Mouse (Mus musculus) liver, embryonic 12.5 days (tissue): ENCODE data around the gene Gm12789. TPM values are rescaled to one million over a fixed set of nuclear protein-coding genes. Genes with fewer than 3 reads are reported as not detected.
"Not testable (repeated sequence)": the region's sequence is repeated elsewhere in the genome, so short reads cannot be mapped to it uniquely, and the experiment has no call there.

Experiments used
- ATAC-seq: fragments of 200-750 bp; cut with Nextera tagmentation; 2 replicates; pipeline ENCODE4 v1.8.0; 2017; ENCODE audit warnings: moderate number of reproducible peaks, mild to moderate bottlenecking, moderate library complexity
- H3K27ac ChIP-seq: fragments of 300-500 bp; sonication (generic); 2 replicates; pipeline ENCODE4 v1.5.1; 2016; ENCODE audit warnings: mild to moderate bottlenecking
- H3K27me3 ChIP-seq: fragments of 300-500 bp; sonication (generic); replicated peaks from 2 replicates; pipeline ENCODE4 v1.6.1; 2016; ENCODE audit warnings: mild to moderate bottlenecking, moderate library complexity
- H3K36me3 ChIP-seq: fragments of 300-500 bp; sonication (generic); 2 replicates; pipeline ENCODE4 v1.6.1; 2016; ENCODE audit warnings: mild to moderate bottlenecking, moderate library complexity
- H3K4me1 ChIP-seq: fragments of 300-500 bp; sonication (generic); 2 replicates; pipeline ENCODE4 v1.6.1; 2016
- H3K4me2 ChIP-seq: fragments of 300-500 bp; sonication (generic); 2 replicates; pipeline ENCODE4 v1.6.1; 2016; ENCODE audit warnings: mild to moderate bottlenecking, moderate library complexity
- H3K4me3 ChIP-seq: fragments of 300-500 bp; sonication (generic); 2 replicates; pipeline ENCODE4 v1.5.1; 2016; ENCODE audit warnings: mild to moderate bottlenecking, moderate library complexity
- H3K9ac ChIP-seq: fragments of 300-500 bp; sonication (generic); 2 replicates; pipeline ENCODE4 v1.6.1; 2016; ENCODE audit warnings: mild to moderate bottlenecking, moderate library complexity
- H3K9me3 ChIP-seq: fragments of 300-500 bp; sonication (generic); replicated peaks from 2 replicates; pipeline ENCODE4 v1.6.1; 2016; ENCODE audit warnings: mild to moderate bottlenecking, moderate library complexity
- WGBS: fragments of 180-500 bp; shearing (Covaris S2); methylation state at CpG from one replicate; pipeline ENCODE4 v1.1.7; 2016; ENCODE audit not compliant: insufficient replicate concordance; 5-methylcytosine and 5-hydroxymethylcytosine counted together
- polyA plus RNA-seq: library from polyadenylated mRNA; unstranded; fragments of >200 nt; fragmentation: Nextera tagmentation; extraction: Ambion mirVana; gene quantifications from 2 replicates; pipeline ENCODE4 v1.2.1, GENCODE M21; 2016

The Gm12789 gene
- not detected in 2 replicates for polyA plus RNA-seq

GRCm38 (mm10) chr4:101986326-101986725 lies at the start of gene Gm12789:
TSS of gene Gm12789 (plus strand) at chr4:101986626.
- H3K36me3 ChIP-seq, H3K4me3 ChIP-seq, H3K9ac ChIP-seq, H3K27ac ChIP-seq, H3K9me3 ChIP-seq, H3K4me1 ChIP-seq, H3K4me2 ChIP-seq, H3K27me3 ChIP-seq, ATAC-seq: not testable (repeated sequence)
- WGBS, result 51% methylated on average over 2 of the region's 2 CpGs

- not testable (repeated sequence) for H3K27me3 ChIP-seq, H3K4me3 ChIP-seq, ATAC-seq, H3K9me3 ChIP-seq, H3K9ac ChIP-seq, H3K4me1 ChIP-seq, H3K27ac ChIP-seq, H3K4me2 ChIP-seq, H3K36me3 ChIP-seq
- WGBS, result 48% methylated on average over 2 of the region's 2 CpGs
These were observed 46.3 kb upstream of the Gm12789 start, which contains the start of gene Gm12794 for GRCm38 (mm10) chr4:101940107-101940506. TSS of gene Gm12794 (plus strand) at chr4:101940407.

GRCm38 (mm10) chr4:101980949-101981348 lies 5.5 kb upstream of the Gm12789 start, which contains the start of gene Gm12790:
TSS of gene Gm12790 (minus strand) at chr4:101981049.
- not testable (repeated sequence) for ATAC-seq, H3K4me2 ChIP-seq, H3K4me1 ChIP-seq, H3K9ac ChIP-seq, H3K36me3 ChIP-seq, H3K9me3 ChIP-seq, H3K27me3 ChIP-seq, H3K4me3 ChIP-seq, H3K27ac ChIP-seq
- 73% methylated on average over 1 of the region's 5 CpGs for WGBS

GRCm38 (mm10) chr4:101985678-101986077 lies 748 bp upstream of the Gm12789 start:
- Histone ChIP-seq H3K9me3 (no peaks in the 10 kb centered on the region), H3K9ac (no peak overlapping the region), H3K4me2 (no peak overlapping the region), H3K27me3 (no peaks in the 10 kb centered on the region), H3K4me3 (no peak overlapping the region), H3K4me1 (no peaks in the 10 kb centered on the region), H3K36me3 (no peaks in the 10 kb centered on the region), H3K27ac (no peak overlapping the region)
- no peak for ATAC-seq
- WGBS, result 67% methylated on average over 5 of the region's 5 CpGs

GRCm38 (mm10) chr4:101997426-101997825 lies 11.0 kb downstream of the Gm12789 start:
- Histone ChIP-seq H3K36me3 (no peaks in the 10 kb centered on the region), H3K4me3 (no peak overlapping the region), H3K9ac (no peak overlapping the region), H3K9me3 (0 out of 2 replicates have a peak, but pooled peaks cover 3% of the 10 kb centered on the region), H3K4me2 (no peak overlapping the region), H3K27ac (no peak overlapping the region), H3K27me3 (no peaks in the 10 kb centered on the region), H3K4me1 (no peaks in the 10 kb centered on the region)
- no peak for ATAC-seq
- 72% methylated on average over 5 of the region's 5 CpGs for WGBS

- Histone ChIP-seq H3K9me3 (no peaks in the 10 kb centered on the region), H3K36me3 (no peaks in the 10 kb centered on the region), H3K4me1 (no peaks in the 10 kb centered on the region), H3K9ac (no peak overlapping the region), H3K27me3 (no peaks in the 10 kb centered on the region), H3K27ac (no peak overlapping the region), H3K4me3 (no peak overlapping the region), H3K4me2 (no peak overlapping the region)
- no peak for ATAC-seq
- WGBS, result 31% methylated on average over 15 of the region's 15 CpGs
These were observed 12.0 kb downstream of the Gm12789 start for GRCm38 (mm10) chr4:101998267-101998922.

- WGBS, result 69% methylated on average over 6 of the region's 6 CpGs
- Histone ChIP-seq H3K4me2 (no peak overlapping the region), H3K4me3 (no peak overlapping the region), H3K27ac (no peak overlapping the region), H3K4me1 (no peaks in the 10 kb centered on the region), H3K9me3 (no peaks in the 10 kb centered on the region), H3K36me3 (no peaks in the 10 kb centered on the region), H3K9ac (no peak overlapping the region), H3K27me3 (no peaks in the 10 kb centered on the region)
- ATAC-seq, result no peak
These were observed 40.2 kb downstream of the Gm12789 start for GRCm38 (mm10) chr4:102026619-102027018.

Other genes starting within 250 kb of the Gm12789 start
- gene B020004J07Rik, start 142.6 kb upstream of the Gm12789 start, polyA plus RNA-seq, result not detected in 2 replicates
- not detected in 2 replicates for gene C130073F10Rik, start 92.8 kb upstream of the Gm12789 start, polyA plus RNA-seq
- not detected in 2 replicates for gene Gm12800, start 77.5 kb upstream of the Gm12789 start, polyA plus RNA-seq
- gene Gm12794, start 46.2 kb upstream of the Gm12789 start, polyA plus RNA-seq, result not detected in 2 replicates
- not detected in 2 replicates for gene Gm12790, start 5.6 kb upstream of the Gm12789 start, polyA plus RNA-seq
- gene Pde4b, start 100.9 kb downstream of the Gm12789 start, polyA plus RNA-seq, result 4.2 TPM in 2 replicates